Mouse (Mus musculus) small intestine, adult 2 months (tissue): ENCODE results near the gene Olfr9. TPM values are rescaled to one million over a fixed set of nuclear protein-coding genes. Genes with fewer than 3 reads are reported as not detected.
A peak's percentile ranks its signal among the peaks of the same experiment; 100 is the strongest.
"Not testable (repeated sequence)": the region's sequence is repeated elsewhere in the genome, so short reads cannot be mapped to it uniquely, and the experiment has no call there.

ENCODE experiments used
- H3K27ac ChIP-seq: fragments of 200-500 bp; 2 replicates; pipeline ENCODE4 v1.5.1; 2012; ENCODE audit warnings: low read depth, low read length, control low read depth, inconsistent platforms; ENCODE audit not compliant: insufficient read depth
- H3K27me3 ChIP-seq: fragments of 200-500 bp; 2 replicates; pipeline ENCODE4 v1.6.1; 2012; ENCODE audit warnings: mild to moderate bottlenecking, moderate library complexity, low read length, inconsistent platforms; ENCODE audit not compliant: control insufficient read depth, insufficient read depth
- H3K36me3 ChIP-seq: fragments of 200-500 bp; 2 replicates; pipeline ENCODE4 v1.6.1; 2012; ENCODE audit warnings: mild to moderate bottlenecking, low read length, control low read depth, inconsistent platforms; ENCODE audit not compliant: control insufficient read depth, insufficient read depth
- H3K4me1 ChIP-seq: fragments of 200-500 bp; 2 replicates; pipeline ENCODE4 v1.6.1; 2012; ENCODE audit warnings: low read length, inconsistent platforms, mixed read lengths; ENCODE audit not compliant: control insufficient read depth, insufficient read depth, insufficient read length
- H3K4me3 ChIP-seq: fragments of 200-500 bp; 2 replicates; pipeline ENCODE4 v1.5.1; 2012; ENCODE audit warnings: low read depth, mild to moderate bottlenecking, control low read depth, inconsistent platforms, low read length, moderate library complexity
- CTCF ChIP-seq: fragments of 200-500 bp; IDR thresholded peaks from 2 replicates; pipeline ENCODE4 v1.5.1; 2012; ENCODE audit warnings: low read depth, mild to moderate bottlenecking, control low read depth, inconsistent platforms, low read length, moderate library complexity, mixed read lengths; ENCODE audit not compliant: insufficient replicate concordance, insufficient read length; ENCODE audit errors: extremely low read depth
- POLR2A ChIP-seq: fragments of 200-500 bp; IDR thresholded peaks from 2 replicates; pipeline ENCODE4 v1.6.1; 2012; ENCODE audit warnings: low read depth, mild to moderate bottlenecking, control low read depth, inconsistent platforms, low read length, moderate library complexity
- WGBS: fragments of 180-500 bp; shearing (Covaris S2); methylation state at CpG from one replicate; pipeline ENCODE4 v1.1.7; 2018; 5-methylcytosine and 5-hydroxymethylcytosine counted together
- polyA plus RNA-seq: library from polyadenylated mRNA; depleted of rRNA; stranded (reverse); fragments of >200 nt; gene quantifications from 2 replicates; pipeline ENCODE4 v1.2.3, GENCODE M21; 2012; rRNA removed

Gene Olfr9
- not detected in 2 replicates for polyA plus RNA-seq

- 59% methylated on average over 1 of the region's 1 CpGs for WGBS
- H3K4me1 ChIP-seq, H3K27ac ChIP-seq, H3K36me3 ChIP-seq, H3K27me3 ChIP-seq, H3K4me3 ChIP-seq: not testable (repeated sequence)
These were observed at the start of gene Olfr9 for GRCm38 (mm10) chr10:128989131-128989530. Gene Olfr9, plus strand, starts transcription at chr10:128989431.

GRCm38 (mm10) chr10:128940475-128941061 lies 48.7 kb upstream of the Olfr9 start:
- H3K4me1 ChIP-seq = peaks cover 2% of the 10 kb centered on the region; the same call in 1 of the 2 replicates
- H3K27me3 ChIP-seq = no peaks in the 10 kb centered on the region
- no peak overlapping the region for H3K4me3 ChIP-seq
- WGBS = 83% methylated on average over 10 of the region's 10 CpGs
- no peak for TF ChIP-seq POLR2A
- no peak for TF ChIP-seq CTCF
- H3K27ac ChIP-seq = no peak overlapping the region
- no peaks in the 10 kb centered on the region for H3K36me3 ChIP-seq

- no peaks in the 10 kb centered on the region for H3K27me3 ChIP-seq
- no peaks in the 10 kb centered on the region for H3K36me3 ChIP-seq
- no peaks in the 10 kb centered on the region for H3K4me1 ChIP-seq
- 17% methylated on average over 3 of the region's 3 CpGs for WGBS
- H3K27ac ChIP-seq = no peak overlapping the region
- H3K4me3 ChIP-seq = no peak overlapping the region
- TF ChIP-seq CTCF (peak; percentile 68; the same call in 1 of the 2 replicates), POLR2A (no peak)
These were observed 43.6 kb upstream of the Olfr9 start for GRCm38 (mm10) chr10:128945675-128946074.

DNA sequence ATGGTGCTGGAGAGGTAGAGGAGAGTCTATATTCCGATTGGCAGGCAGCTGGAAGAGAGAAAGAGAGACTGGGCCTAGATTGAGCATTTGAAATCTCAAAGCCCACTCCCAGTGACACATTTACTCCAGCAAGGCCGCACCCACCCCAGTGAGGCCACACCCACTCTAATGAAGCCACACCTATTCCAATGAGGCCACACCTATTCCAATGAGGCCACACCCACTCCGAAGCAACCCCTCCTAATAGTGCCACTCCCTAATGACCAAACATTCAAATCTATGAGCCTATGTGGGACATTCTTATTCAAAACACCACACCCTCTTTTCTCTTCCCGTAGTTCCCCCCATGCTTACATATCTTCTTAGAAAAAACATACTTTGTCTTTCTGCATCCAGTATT lies 41.7 kb upstream of the Olfr9 start:
- no peaks in the 10 kb centered on the region for H3K27me3 ChIP-seq
- H3K4me3 ChIP-seq = no peak overlapping the region
- TF ChIP-seq CTCF = no peak
- TF ChIP-seq POLR2A = no peak
- H3K36me3 ChIP-seq = no peaks in the 10 kb centered on the region
- no peak overlapping the region for H3K27ac ChIP-seq
- no peaks in the 10 kb centered on the region for H3K4me1 ChIP-seq
- WGBS = 91% methylated on average over 4 of the region's 4 CpGs

DNA sequence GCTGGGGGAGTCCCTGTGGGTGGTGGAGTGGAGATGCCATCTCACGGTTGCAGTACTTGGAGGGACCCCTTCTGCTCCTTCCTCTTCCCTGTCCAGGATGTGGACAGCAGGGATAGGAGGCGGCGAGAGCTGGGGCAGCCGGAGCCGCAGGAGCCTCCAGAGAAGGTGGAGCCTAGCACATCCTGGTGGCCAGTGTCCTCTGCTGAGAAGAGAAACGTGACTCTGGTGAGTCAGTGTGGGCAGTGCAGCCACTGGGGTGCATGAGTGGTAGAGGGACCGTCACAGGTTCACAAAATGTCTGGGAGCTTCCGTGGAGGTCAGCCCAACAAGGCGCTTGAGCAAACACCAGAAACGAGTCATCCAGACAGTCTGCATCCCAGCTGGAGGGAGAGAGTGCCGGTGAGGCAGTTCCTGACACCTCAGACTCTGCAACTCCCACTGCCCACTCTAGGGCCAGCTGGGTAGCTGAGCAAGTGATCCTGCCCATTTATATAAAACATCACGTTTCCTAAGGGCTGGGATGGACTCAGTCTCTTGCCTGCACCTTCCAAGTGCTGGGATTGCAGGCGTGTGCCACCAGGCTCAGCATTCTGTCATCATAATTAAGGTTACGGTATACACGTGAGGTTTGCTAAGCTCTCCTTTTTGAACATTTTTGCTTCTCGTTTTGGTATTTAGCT lies 38.9 kb upstream of the Olfr9 start:
- TF ChIP-seq CTCF (no peak), POLR2A (no peak)
- H3K4me1 ChIP-seq = no peaks in the 10 kb centered on the region
- H3K4me3 ChIP-seq = no peak overlapping the region
- WGBS = 57% methylated on average over 16 of the region's 16 CpGs
- H3K27ac ChIP-seq = no peak overlapping the region
- H3K27me3 ChIP-seq = no peaks in the 10 kb centered on the region
- H3K36me3 ChIP-seq = no peaks in the 10 kb centered on the region

- no peak overlapping the region for H3K27ac ChIP-seq
- TF ChIP-seq CTCF (no peak), POLR2A (no peak)
- peaks cover 13% of the 10 kb centered on the region for H3K4me1 ChIP-seq
- H3K4me3 ChIP-seq = no peak overlapping the region
- no peaks in the 10 kb centered on the region for H3K27me3 ChIP-seq
- WGBS = 83% methylated on average over 10 of the region's 10 CpGs
- 0 out of 2 replicates have a peak, but pooled peaks cover 4% of the 10 kb centered on the region for H3K36me3 ChIP-seq
These were observed 30.9 kb upstream of the Olfr9 start for GRCm38 (mm10) chr10:128958340-128958739.

DNA sequence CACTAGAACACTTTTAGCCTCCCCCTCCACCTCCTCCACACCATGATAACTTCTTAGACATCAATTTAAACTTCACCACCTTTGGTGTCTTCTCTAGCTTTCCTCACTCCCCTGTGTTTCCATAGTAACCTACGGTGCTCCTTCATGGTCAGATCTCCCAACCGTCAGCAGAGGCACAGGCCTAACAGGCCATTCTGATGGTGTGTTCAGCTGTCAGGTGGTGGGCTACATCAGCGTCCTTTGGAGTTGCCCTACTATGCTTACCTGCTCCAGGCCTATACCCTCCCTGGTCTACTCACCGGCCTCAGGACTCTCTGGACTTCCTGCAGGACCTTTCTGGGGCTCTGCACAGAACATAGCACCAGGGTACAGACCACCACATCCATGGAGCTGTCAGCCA lies 29.1 kb upstream of the Olfr9 start:
- Histone ChIP-seq H3K4me1 (peaks cover 17% of the 10 kb centered on the region), H3K27ac (peak overlapping the region; percentile 87; the same call in 1 of the 2 replicates), H3K36me3 (0 out of 2 replicates have a peak, but pooled peaks cover 4% of the 10 kb centered on the region), H3K27me3 (no peaks in the 10 kb centered on the region), H3K4me3 (peak overlapping the region; percentile 57)
- WGBS = 60% methylated on average over 4 of the region's 4 CpGs
- TF ChIP-seq CTCF (no peak), POLR2A (no peak)
